Mouse (Mus musculus): ENCODE results near the gene Tead4. TPM values are rescaled to one million over a fixed set of nuclear protein-coding genes. Genes with fewer than 3 reads are reported as not detected.
"Not testable (repeated sequence)": the region's sequence is repeated elsewhere in the genome, so short reads cannot be mapped to it uniquely, and the experiment has no call there.

The Tead4 gene
- polyA plus RNA-seq, 1 experiment from 2014 or later, result 2.3 TPM

DNA sequence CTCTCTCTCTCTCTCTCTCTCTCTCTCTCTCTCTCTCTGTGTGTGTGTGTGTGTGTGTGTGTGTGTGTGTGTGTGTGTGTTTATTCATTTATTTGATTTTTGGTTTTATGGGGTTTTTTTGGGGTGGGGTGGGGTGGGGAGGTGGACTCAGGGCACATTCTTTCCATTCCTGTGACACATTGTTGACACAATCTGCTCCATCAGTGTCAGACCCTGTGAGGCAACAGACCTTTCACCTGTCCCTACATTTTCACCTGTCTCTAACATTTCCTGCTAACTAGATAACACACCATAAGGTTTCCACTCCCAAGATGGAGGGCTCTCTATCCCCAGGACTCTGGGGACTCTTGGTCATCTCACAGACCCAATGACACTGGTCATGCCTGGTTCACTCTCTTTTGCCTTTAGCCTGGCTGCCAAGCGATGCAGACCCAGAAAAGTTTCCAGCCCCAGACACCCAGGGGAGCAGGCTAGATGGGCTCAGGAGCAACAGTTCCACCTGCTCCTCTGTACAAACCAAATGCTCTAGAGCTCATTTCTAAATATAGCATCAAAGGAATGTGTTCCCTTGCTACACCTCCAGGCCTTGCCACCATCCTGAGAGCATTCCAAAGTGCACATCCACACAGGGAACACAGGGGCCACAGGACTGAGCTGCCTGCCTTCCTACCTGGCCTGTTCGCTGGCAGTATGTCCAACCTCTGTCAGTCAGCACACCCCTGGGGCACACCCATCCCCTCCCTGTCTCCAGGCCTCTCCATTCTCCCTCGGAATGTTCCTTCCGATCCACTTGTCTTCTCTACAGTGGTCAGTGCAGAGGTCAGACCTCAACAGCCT lies 75.4 kb downstream of the Tead4 start:
- Histone ChIP-seq H3K4me2 (no peak overlapping the region), H3K4me1 (ENCODE audit: control insufficient read depth, insufficient read depth, low read length) (0 out of 2 replicates have a peak, but pooled peaks cover 4% of the 10 kb centered on the region), H3K36me3 (ENCODE audit: control insufficient read depth, insufficient read depth, low read length) (no peaks in the 10 kb centered on the region), H3K9ac (ENCODE audit: low read depth, low read length) (no peak overlapping the region), H3K9me3 (replicated peaks; ENCODE audit: control insufficient read depth, low read length) (no peaks in the 10 kb centered on the region), H3K27me3 (ENCODE audit: control insufficient read depth, insufficient read depth, low read length) (no peaks in the 10 kb centered on the region), H3K4me3 (ENCODE audit: low read depth, low read length) (no peak overlapping the region), H3K27ac (ENCODE audit: low read depth, low read length) (no peak overlapping the region)
- WGBS (ENCODE audit: insufficient replicate concordance), result 44% methylated on average over 4 of the region's 4 CpGs
- no peak for ATAC-seq (replicated peaks; ENCODE audit: insufficient number of reproducible peaks, low FRiP score, low TSS enrichment)

- Histone ChIP-seq H3K9ac (ENCODE audit: low read depth, low read length) (no peak overlapping the region), H3K27me3 (ENCODE audit: control insufficient read depth, insufficient read depth, low read length) (no peaks in the 10 kb centered on the region), H3K4me3 (ENCODE audit: low read depth, low read length) (no peak overlapping the region), H3K4me1 (ENCODE audit: control insufficient read depth, insufficient read depth, low read length) (0 out of 2 replicates have a peak, but pooled peaks cover 4% of the 10 kb centered on the region), H3K36me3 (ENCODE audit: control insufficient read depth, insufficient read depth, low read length) (no peaks in the 10 kb centered on the region), H3K4me2 (no peak overlapping the region), H3K9me3 (replicated peaks; ENCODE audit: control insufficient read depth, low read length) (no peaks in the 10 kb centered on the region), H3K27ac (ENCODE audit: low read depth, low read length) (no peak overlapping the region)
- no peak for ATAC-seq (replicated peaks; ENCODE audit: insufficient number of reproducible peaks, low FRiP score, low TSS enrichment)
Observed at GRCm38 (mm10) chr6:128223159-128223558, 77.5 kb downstream of the Tead4 start.

- H3K27ac ChIP-seq (ENCODE audit: low read depth, low read length); ATAC-seq (replicated peaks; ENCODE audit: insufficient number of reproducible peaks, low FRiP score, low TSS enrichment); H3K4me1 ChIP-seq (ENCODE audit: control insufficient read depth, insufficient read depth, low read length); H3K4me3 ChIP-seq (ENCODE audit: low read depth, low read length); H3K36me3 ChIP-seq (ENCODE audit: control insufficient read depth, insufficient read depth, low read length); H3K4me2 ChIP-seq; H3K27me3 ChIP-seq (ENCODE audit: control insufficient read depth, insufficient read depth, low read length); H3K9me3 ChIP-seq (replicated peaks; ENCODE audit: control insufficient read depth, low read length); H3K9ac ChIP-seq (ENCODE audit: low read depth, low read length): not testable (repeated sequence)
- WGBS (ENCODE audit: insufficient replicate concordance), result 80% methylated on average over 4 of the region's 4 CpGs
Observed at GRCm38 (mm10) chr6:128215004-128215403, 85.6 kb downstream of the Tead4 start.

GRCm38 (mm10) chr6:128209199-128209598 lies 91.4 kb downstream of the Tead4 start:
- H3K4me3 ChIP-seq (ENCODE audit: low read depth, low read length); H3K27ac ChIP-seq (ENCODE audit: low read depth, low read length): not testable (repeated sequence)
- 91% methylated on average over 1 of the region's 1 CpGs for WGBS (ENCODE audit: insufficient replicate concordance)

DNA sequence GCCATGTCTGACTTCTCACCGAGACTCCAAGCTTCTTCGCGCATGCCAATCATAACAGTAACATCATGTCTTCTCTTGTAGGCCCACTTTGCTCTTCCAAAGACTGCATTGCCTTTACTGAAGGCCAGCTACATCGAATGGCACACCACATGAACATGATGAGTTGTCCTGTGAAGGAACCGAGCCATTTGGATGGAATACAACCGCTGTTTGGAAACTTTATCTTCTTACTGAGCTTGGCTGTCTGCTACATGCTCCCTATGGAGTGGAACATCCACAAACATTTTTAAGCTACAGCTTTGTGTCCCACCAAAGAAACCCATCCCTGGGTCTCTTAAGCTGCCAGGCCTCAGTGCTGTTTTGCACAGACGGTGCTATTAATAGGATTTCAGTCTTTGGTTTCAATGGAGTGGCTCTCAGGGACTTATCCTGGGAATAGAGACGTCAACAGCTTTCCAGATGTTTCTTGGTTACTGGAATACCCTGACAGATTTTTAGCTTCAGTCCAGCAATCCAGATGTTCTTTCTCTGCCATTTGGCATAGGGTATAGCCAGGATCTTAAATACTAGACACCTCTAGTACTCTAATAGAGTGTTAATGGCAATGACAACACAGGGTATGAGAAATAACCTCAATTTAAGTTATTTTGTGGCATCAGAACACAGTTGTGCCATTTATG lies 92.0 kb downstream of the Tead4 start:
- H3K4me2 ChIP-seq, result no peak overlapping the region
- H3K27me3 ChIP-seq (ENCODE audit: control insufficient read depth, insufficient read depth, low read length), result no peaks in the 10 kb centered on the region
- no peaks in the 10 kb centered on the region for H3K9me3 ChIP-seq (replicated peaks; ENCODE audit: control insufficient read depth, low read length)
- no peaks in the 10 kb centered on the region for H3K36me3 ChIP-seq (ENCODE audit: control insufficient read depth, insufficient read depth, low read length)
- WGBS (ENCODE audit: insufficient replicate concordance), result 73% methylated on average over 8 of the region's 8 CpGs
- no peak overlapping the region for H3K9ac ChIP-seq (ENCODE audit: low read depth, low read length)
- ATAC-seq (replicated peaks; ENCODE audit: insufficient number of reproducible peaks, low FRiP score, low TSS enrichment), result no peak
- no peak overlapping the region for H3K27ac ChIP-seq (ENCODE audit: low read depth, low read length)
- H3K4me1 ChIP-seq (ENCODE audit: control insufficient read depth, insufficient read depth, low read length), result no peaks in the 10 kb centered on the region
- no peak overlapping the region for H3K4me3 ChIP-seq (ENCODE audit: low read depth, low read length)

More at GRCm38 (mm10) chr6:128209199-128209598, 91.4 kb downstream of the Tead4 start:
- not testable (repeated sequence) for ATAC-seq (replicated peaks; ENCODE audit: insufficient number of reproducible peaks, low FRiP score, low TSS enrichment); H3K9ac ChIP-seq (ENCODE audit: low read depth, low read length); H3K4me2 ChIP-seq; H3K9me3 ChIP-seq (replicated peaks; ENCODE audit: control insufficient read depth, low read length); H3K36me3 ChIP-seq (ENCODE audit: control insufficient read depth, insufficient read depth, low read length); H3K27me3 ChIP-seq (ENCODE audit: control insufficient read depth, insufficient read depth, low read length); H3K4me1 ChIP-seq (ENCODE audit: control insufficient read depth, insufficient read depth, low read length)

- no peaks in the 10 kb centered on the region for H3K27me3 ChIP-seq (ENCODE audit: control insufficient read depth, insufficient read depth, low read length)
- H3K4me3 ChIP-seq (ENCODE audit: low read depth, low read length), result no peak overlapping the region
- no peaks in the 10 kb centered on the region for H3K9me3 ChIP-seq (replicated peaks; ENCODE audit: control insufficient read depth, low read length)
- WGBS (ENCODE audit: insufficient replicate concordance), result 71% methylated on average over 1 of the region's 1 CpGs
- H3K27ac ChIP-seq (ENCODE audit: low read depth, low read length), result no peak overlapping the region
- no peaks in the 10 kb centered on the region for H3K4me1 ChIP-seq (ENCODE audit: control insufficient read depth, insufficient read depth, low read length)
- H3K4me2 ChIP-seq, result no peak overlapping the region
- no peak for ATAC-seq (replicated peaks; ENCODE audit: insufficient number of reproducible peaks, low FRiP score, low TSS enrichment)
- no peaks in the 10 kb centered on the region for H3K36me3 ChIP-seq (ENCODE audit: control insufficient read depth, insufficient read depth, low read length)
- no peak overlapping the region for H3K9ac ChIP-seq (ENCODE audit: low read depth, low read length)
Observed at GRCm38 (mm10) chr6:128203557-128203956, 97.1 kb downstream of the Tead4 start.

DNA sequence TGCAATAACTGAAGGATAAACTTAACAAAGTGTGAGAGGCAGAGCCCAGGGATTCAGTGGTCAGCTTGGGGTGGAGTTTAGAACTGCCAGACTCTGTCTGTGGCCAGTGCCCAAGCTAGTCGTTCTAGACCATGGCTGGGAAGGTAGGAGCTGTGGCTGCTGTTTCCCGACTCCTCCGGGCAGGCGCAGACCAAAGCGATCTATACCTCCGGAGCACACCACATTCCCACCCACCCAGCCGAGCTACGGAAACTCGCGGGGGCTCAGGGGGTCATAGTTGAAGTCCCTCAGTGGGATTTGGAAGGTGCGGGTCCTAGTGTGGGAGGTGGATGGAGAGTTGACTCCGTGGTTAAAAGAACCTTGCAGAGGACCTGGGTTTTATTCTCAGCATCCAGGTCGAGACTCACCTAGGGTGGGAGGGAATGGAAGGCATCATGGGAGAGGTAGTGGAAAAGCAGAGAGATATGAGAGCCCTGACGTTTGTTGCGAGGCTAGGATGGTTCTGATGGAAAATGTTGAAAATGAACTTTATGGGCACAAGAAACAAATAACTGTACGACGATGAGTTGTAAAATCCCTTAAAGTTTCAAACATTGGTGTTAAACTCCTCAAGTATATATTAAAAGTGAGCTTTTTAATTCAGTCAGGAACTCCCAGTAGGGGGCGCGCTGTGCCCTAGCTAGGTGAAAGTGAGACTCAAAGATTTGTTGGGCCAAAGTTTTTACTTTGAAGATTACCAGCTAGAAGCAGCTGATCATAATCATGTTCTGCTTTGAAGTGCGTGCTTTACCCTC lies 99.6 kb downstream of the Tead4 start:
- peak; percentile 11; the same call in 1 of the 2 replicates for ATAC-seq (replicated peaks; ENCODE audit: insufficient number of reproducible peaks, low FRiP score, low TSS enrichment)
- peak overlapping the region; percentile 55 for H3K27ac ChIP-seq (ENCODE audit: low read depth, low read length)

DNA sequence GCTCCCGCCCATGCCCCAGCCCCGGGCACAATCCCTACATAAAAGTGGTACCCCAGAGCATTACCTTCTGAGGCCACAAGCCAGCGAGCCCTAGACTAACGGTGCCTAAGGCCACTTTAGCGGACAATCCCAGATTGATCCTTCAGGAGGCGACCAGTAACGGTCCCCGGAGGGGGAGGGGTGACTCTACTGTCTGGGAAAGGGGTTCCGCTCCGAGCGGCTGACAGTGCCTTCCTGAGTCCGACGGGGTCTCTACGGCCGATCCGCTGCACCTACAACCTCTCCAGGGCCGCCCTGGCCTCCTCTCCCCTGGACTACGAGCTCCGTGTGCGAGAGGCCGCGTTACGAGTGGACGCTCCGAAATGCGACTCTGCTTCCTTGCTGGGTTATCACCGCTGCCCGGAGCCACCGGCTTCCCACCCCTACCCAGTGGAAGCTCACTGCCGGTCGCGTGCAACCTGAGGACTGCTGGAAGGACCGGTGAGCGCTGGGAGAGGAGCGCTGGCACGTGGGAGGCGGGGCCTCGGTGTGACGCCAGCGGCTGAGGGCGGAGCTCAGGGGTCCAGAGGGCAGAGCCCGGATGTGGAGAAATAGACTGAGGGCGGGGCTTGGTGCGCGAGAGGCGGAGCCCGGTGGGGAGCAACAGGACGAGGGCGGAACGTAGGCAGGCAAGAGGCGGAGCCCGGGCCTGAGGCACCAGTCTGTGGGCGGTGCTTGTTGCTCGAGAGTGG lies 100.3 kb downstream of the Tead4 start:
- Histone ChIP-seq H3K4me2 (peak overlapping the region; percentile 74), H3K27me3 (ENCODE audit: control insufficient read depth, insufficient read depth, low read length) (no peaks in the 10 kb centered on the region), H3K27ac (ENCODE audit: low read depth, low read length) (0 out of 2 replicates have a peak overlapping the region, but pooled peaks have one; percentile 1), H3K4me1 (ENCODE audit: control insufficient read depth, insufficient read depth, low read length) (no peaks in the 10 kb centered on the region), H3K9me3 (replicated peaks; ENCODE audit: control insufficient read depth, low read length) (no peaks in the 10 kb centered on the region), H3K4me3 (ENCODE audit: low read depth, low read length) (peak overlapping the region; percentile 66), H3K36me3 (ENCODE audit: control insufficient read depth, insufficient read depth, low read length) (no peaks in the 10 kb centered on the region), H3K9ac (ENCODE audit: low read depth, low read length) (peak overlapping the region; percentile 71)
- ATAC-seq (replicated peaks; ENCODE audit: insufficient number of reproducible peaks, low FRiP score, low TSS enrichment), result peak; percentile 99
- under 1% methylated on average over 54 of the region's 54 CpGs for WGBS (ENCODE audit: insufficient replicate concordance)

More for the DNA sequence above, 99.6 kb downstream of the Tead4 start:
- Histone ChIP-seq H3K4me1 (ENCODE audit: control insufficient read depth, insufficient read depth, low read length) (no peaks in the 10 kb centered on the region), H3K9me3 (replicated peaks; ENCODE audit: control insufficient read depth, low read length) (no peaks in the 10 kb centered on the region), H3K27me3 (ENCODE audit: control insufficient read depth, insufficient read depth, low read length) (no peaks in the 10 kb centered on the region), H3K36me3 (ENCODE audit: control insufficient read depth, insufficient read depth, low read length) (no peaks in the 10 kb centered on the region), H3K4me3 (ENCODE audit: low read depth, low read length) (peak overlapping the region; percentile 66), H3K9ac (ENCODE audit: low read depth, low read length) (peak overlapping the region; percentile 71), H3K4me2 (peak overlapping the region; percentile 74)
- 1% methylated on average over 20 of the region's 20 CpGs for WGBS (ENCODE audit: insufficient replicate concordance)

Measured in heart, embryonic 11.5 days (tissue).